Mouse (Mus musculus) ES-E14 (cell line): ENCODE results near the gene Defb21. TPM values are rescaled to one million over a fixed set of nuclear protein-coding genes. Genes with fewer than 3 reads are reported as not detected.

Experiments
- DNase-seq: peaks from one replicate; pipeline ENCODE4 v3.0.0-alpha.2; 2013; ENCODE audit warnings: low read depth, low spot score
- H3K27ac ChIP-seq: 2 replicates; pipeline ENCODE4 v1.5.1; 2012; ENCODE audit warnings: low read depth, mild to moderate bottlenecking, low read length, moderate library complexity, mixed read lengths; ENCODE audit not compliant: poor library complexity, insufficient read depth, severe bottlenecking
- H3K36me3 ChIP-seq: 2 replicates; pipeline ENCODE4 v1.6.1; 2012; ENCODE audit warnings: mild to moderate bottlenecking, low read length, moderate library complexity, mixed read lengths; ENCODE audit not compliant: control insufficient read depth, poor library complexity, insufficient read depth, severe bottlenecking
- H3K4me1 ChIP-seq, 2 experiments: fragments of 150-350 bp in 1 of 2; sonication (generic) in 1 of 2; 2 replicates each; pipeline ENCODE4 v1.6.1; 2012; ENCODE audit warnings: low read length in 2 of 2, mild to moderate bottlenecking in 1 of 2, mixed read lengths in 1 of 2; ENCODE audit not compliant: control insufficient read depth in 2 of 2, insufficient read depth in 2 of 2, poor library complexity in 1 of 2
- H3K4me3 ChIP-seq, 2 experiments: fragments of 150-350 bp in 1 of 2; sonication (generic) in 1 of 2; 2 replicates each; pipeline ENCODE4 v1.5.1; 2012; ENCODE audit warnings: low read length in 2 of 2, low read depth in 1 of 2, mild to moderate bottlenecking in 1 of 2, mixed read lengths in 1 of 2; ENCODE audit not compliant: insufficient read depth in 1 of 2, poor library complexity in 1 of 2, severe bottlenecking in 1 of 2
- H3K9ac ChIP-seq: 2 replicates; pipeline ENCODE4 v1.6.1; 2012; ENCODE audit warnings: low read depth, mild to moderate bottlenecking, low read length, mixed read lengths; ENCODE audit not compliant: poor library complexity, insufficient read depth, severe bottlenecking
- H3K9me3 ChIP-seq: fragments of 150-350 bp; sonication (generic); 2 replicates; pipeline ENCODE4 v1.6.1; 2012; ENCODE audit warnings: low read depth, mild to moderate bottlenecking, low read length; ENCODE audit not compliant: control insufficient read depth, insufficient read depth
- CHD2 ChIP-seq: IDR thresholded peaks from 2 replicates; pipeline ENCODE4 v1.6.1; 2014; ENCODE audit warnings: mild to moderate bottlenecking, low read depth, low read length, inconsistent platforms
- HCFC1 ChIP-seq: IDR thresholded peaks from 2 replicates; pipeline ENCODE4 v1.6.1; 2012; ENCODE audit warnings: low read length, inconsistent platforms, borderline replicate concordance; ENCODE audit not compliant: insufficient read depth
- MAFK ChIP-seq: IDR thresholded peaks from 2 replicates; pipeline ENCODE4 v1.6.1; 2014; ENCODE audit warnings: mild to moderate bottlenecking, low read depth, low read length, inconsistent platforms; ENCODE audit not compliant: insufficient read depth
- ZC3H11A ChIP-seq: IDR thresholded peaks from 2 replicates; pipeline ENCODE4 v1.6.1; 2012; ENCODE audit warnings: low read depth, mild to moderate bottlenecking, inconsistent platforms, low read length, borderline replicate concordance
- ZNF384 ChIP-seq: IDR thresholded peaks from 2 replicates; pipeline ENCODE4 v1.6.1; 2012; ENCODE audit warnings: low read depth, low read length, inconsistent platforms
- in situ Hi-C, 2 experiments: fragments of 600-800 bp; cut with MboI; formaldehyde crosslinking; loops; one replicate each; pipeline ENCODE4 v1.15.1; 2025; ENCODE audit warnings: low sequenced_read_pairs in 2 of 2, inconsistent platforms in 1 of 2; ENCODE audit not compliant: unreplicated experiment in 2 of 2
- total RNA-seq: library from RNA; depleted of rRNA; stranded (reverse); fragments of 300-350 nt; gene quantifications from 2 replicates; pipeline ENCODE4 v1.2.3, GENCODE M21; 2012; rRNA removed

Gene Defb21
- not detected in 2 replicates for total RNA-seq

GRCm38 (mm10) chr2:152572114-152572794, at the start of gene Defb21:
Defb21 (plus strand) TSS chr2:152572744.
- no peaks in the 10 kb centered on the region for H3K36me3 ChIP-seq
- TF ChIP-seq ZNF384 (no peak), MAFK (no peak), CHD2 (no peak), HCFC1 (no peak), ZC3H11A (no peak)
- no peaks in the 10 kb centered on the region for H3K9me3 ChIP-seq
- peak; percentile 46 for DNase-seq
- no peak within 1 kb of the TSS for H3K4me3 ChIP-seq
- no peaks in the 10 kb centered on the region for H3K4me1 ChIP-seq
- in situ Hi-C loops, result no loop called here
- no peak within 1 kb of the TSS for H3K9ac ChIP-seq
- no peak within 1 kb of the TSS for H3K27ac ChIP-seq

GRCm38 (mm10) chr2:152539944-152540710, 32.4 kb upstream of the Defb21 start, which contains the start of gene Defb29:
Defb29 (minus strand) TSS chr2:152540098.
- Histone ChIP-seq H3K4me1 (no peaks in the 10 kb centered on the region), H3K9me3 (no peaks in the 10 kb centered on the region), H3K4me3 (no peak within 1 kb of the TSS), H3K9ac (no peak within 1 kb of the TSS), H3K36me3 (no peaks in the 10 kb centered on the region), H3K27ac (no peak within 1 kb of the TSS)
- peak; percentile 40 for DNase-seq
- in situ Hi-C loops, result no loop called here
- no peak for TF ChIP-seq ZNF384
- no peak for TF ChIP-seq CHD2
- TF ChIP-seq HCFC1, result no peak
- TF ChIP-seq ZC3H11A, result no peak
- no peak for TF ChIP-seq MAFK

GRCm38 (mm10) chr2:152541979-152542378, 30.6 kb upstream of the Defb21 start:
- H3K9me3 ChIP-seq, result no peaks in the 10 kb centered on the region
- no peak overlapping the region for H3K4me3 ChIP-seq
- no peak overlapping the region for H3K27ac ChIP-seq
- H3K9ac ChIP-seq, result no peak overlapping the region
- H3K36me3 ChIP-seq, result no peaks in the 10 kb centered on the region
- no peak for DNase-seq
- no peaks in the 10 kb centered on the region for H3K4me1 ChIP-seq
- no peak for TF ChIP-seq ZNF384
- TF ChIP-seq ZC3H11A, result no peak
- TF ChIP-seq MAFK, result no peak
- TF ChIP-seq HCFC1, result no peak
- no peak for TF ChIP-seq CHD2
- in situ Hi-C loops, result no loop called here

- no peaks in the 10 kb centered on the region for H3K36me3 ChIP-seq
- no peak overlapping the region for H3K4me3 ChIP-seq
- DNase-seq, result no peak
- H3K9me3 ChIP-seq, result no peaks in the 10 kb centered on the region
- no peak overlapping the region for H3K27ac ChIP-seq
- H3K4me1 ChIP-seq, result no peaks in the 10 kb centered on the region
- no peak overlapping the region for H3K9ac ChIP-seq
- TF ChIP-seq ZC3H11A (no peak), MAFK (no peak), CHD2 (no peak)
- in situ Hi-C loops, result no loop called here
Observed at GRCm38 (mm10) chr2:152542897-152543296, 29.6 kb upstream of the Defb21 start.
